Mouse (Mus musculus) E14TG2a.4 (cell line): ENCODE measurements around the gene Uts2b.

Experiments
- H3K27me3 ChIP-seq: 2 replicates; pipeline ENCODE4 v1.6.1; 2014; ENCODE audit warnings: low read length, control low read depth; ENCODE audit not compliant: insufficient read depth
- H3K36me3 ChIP-seq: 2 replicates; pipeline ENCODE4 v1.6.1; 2014; ENCODE audit warnings: low read length, control low read depth; ENCODE audit not compliant: insufficient read depth
- H3K4me1 ChIP-seq: replicated peaks from 2 replicates; pipeline ENCODE4 v1.6.1; 2014; ENCODE audit warnings: low read depth, low read length, control low read depth
- H3K4me3 ChIP-seq: replicated peaks from 2 replicates; pipeline ENCODE4 v1.5.1; 2014; ENCODE audit warnings: mild to moderate bottlenecking, low read length
- H3K9me3 ChIP-seq: 2 replicates; pipeline ENCODE4 v1.6.1; 2014; ENCODE audit warnings: low read length, control low read depth
- CTCF ChIP-seq: conservative IDR thresholded peaks from 2 replicates; pipeline ENCODE4 v1.5.1; 2014; ENCODE audit warnings: low read length
- NANOG ChIP-seq: IDR thresholded peaks from 2 replicates; pipeline ENCODE4 v1.6.1; 2014; ENCODE audit warnings: borderline replicate concordance, low read length, mixed read lengths
- POU5F1 ChIP-seq: IDR thresholded peaks from 2 replicates; pipeline ENCODE4 v1.6.1; 2014; ENCODE audit warnings: low read length, borderline replicate concordance

Uts2b gene

GRCm38 (mm10) chr16:27370191-27370590 lies at the start of gene Uts2b:
Uts2b (minus strand) TSS chr16:27370239.
- TF ChIP-seq NANOG (no peak), POU5F1 (no peak), CTCF (no peak)

GRCm38 (mm10) chr16:27417632-27418031 lies 47.6 kb upstream of the Uts2b start:
- Histone ChIP-seq H3K9me3 (peaks cover 11% of the 10 kb centered on the region; the same call in 1 of the 2 replicates), H3K36me3 (peaks cover 27% of the 10 kb centered on the region), H3K4me1 (no peaks in the 10 kb centered on the region), H3K27me3 (no peaks in the 10 kb centered on the region), H3K4me3 (no peak overlapping the region)
- no peak for TF ChIP-seq NANOG
- TF ChIP-seq POU5F1, result no peak
- TF ChIP-seq CTCF, result no peak

More at GRCm38 (mm10) chr16:27370191-27370590, at the start of gene Uts2b:
- Histone ChIP-seq H3K36me3 (no peaks in the 10 kb centered on the region), H3K27me3 (no peaks in the 10 kb centered on the region), H3K9me3 (no peaks in the 10 kb centered on the region), H3K4me3 (no peak within 1 kb of the TSS), H3K4me1 (no peaks in the 10 kb centered on the region)

- H3K27me3 ChIP-seq, result no peaks in the 10 kb centered on the region
- H3K9me3 ChIP-seq, result peaks cover 6% of the 10 kb centered on the region; the same call in 1 of the 2 replicates
- TF ChIP-seq POU5F1 (no peak), CTCF (no peak)
- peaks cover 22% of the 10 kb centered on the region for H3K36me3 ChIP-seq
- H3K4me3 ChIP-seq, result no peak overlapping the region
- no peaks in the 10 kb centered on the region for H3K4me1 ChIP-seq
Observed at GRCm38 (mm10) chr16:27416937-27417584, 47.0 kb upstream of the Uts2b start.

DNA sequence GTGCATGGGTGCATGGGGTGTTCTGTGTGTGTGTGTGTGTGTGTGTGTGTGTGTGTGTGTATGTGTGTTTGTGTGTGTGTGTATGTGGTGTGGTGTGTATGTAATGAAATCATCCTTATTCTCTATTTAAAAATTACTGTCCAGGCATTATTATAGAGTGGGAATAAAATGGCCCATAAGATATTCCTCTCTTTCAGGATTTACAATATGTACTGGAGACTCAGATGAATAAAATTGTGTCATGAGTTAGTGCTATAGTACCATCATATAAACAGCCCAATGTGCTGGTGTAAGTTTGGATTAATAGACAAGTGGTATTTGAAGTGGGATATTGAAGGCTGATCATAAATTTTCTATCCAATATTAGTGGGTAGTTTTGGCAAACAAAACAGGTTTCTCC lies 34.1 kb upstream of the Uts2b start:
- H3K4me3 ChIP-seq, result no peak overlapping the region
- no peaks in the 10 kb centered on the region for H3K27me3 ChIP-seq
- H3K4me1 ChIP-seq, result no peaks in the 10 kb centered on the region
- no peaks in the 10 kb centered on the region for H3K9me3 ChIP-seq
- TF ChIP-seq NANOG (no peak), POU5F1 (no peak), CTCF (no peak)
- peaks cover 7% of the 10 kb centered on the region for H3K36me3 ChIP-seq

DNA sequence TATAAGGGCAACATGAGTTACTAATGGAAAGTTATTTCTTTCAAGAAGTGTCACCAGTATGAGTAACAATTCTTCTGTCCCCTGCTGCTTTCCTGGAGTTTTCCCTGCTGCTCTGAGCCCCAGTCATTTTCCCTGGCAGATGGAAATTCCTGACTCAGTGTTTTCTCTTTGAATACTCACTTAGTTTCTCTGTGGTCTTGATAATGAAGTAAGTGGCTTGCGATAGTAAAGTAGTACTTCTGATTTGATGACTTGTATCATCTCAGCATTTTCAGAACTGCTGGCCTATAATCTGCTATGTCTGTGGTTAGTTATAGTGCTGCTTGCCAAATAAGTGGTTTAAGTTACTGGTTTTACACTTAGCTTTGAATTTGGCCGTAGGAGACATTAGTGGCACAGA lies 31.5 kb upstream of the Uts2b start:
- H3K4me1 ChIP-seq, result no peaks in the 10 kb centered on the region
- H3K27me3 ChIP-seq, result no peaks in the 10 kb centered on the region
- no peaks in the 10 kb centered on the region for H3K36me3 ChIP-seq
- no peak overlapping the region for H3K4me3 ChIP-seq
- H3K9me3 ChIP-seq, result no peaks in the 10 kb centered on the region
- TF ChIP-seq POU5F1 (no peak), CTCF (no peak), NANOG (no peak)

GRCm38 (mm10) chr16:27399719-27400253 lies 29.7 kb upstream of the Uts2b start:
- Histone ChIP-seq H3K36me3 (no peaks in the 10 kb centered on the region), H3K4me3 (no peak overlapping the region), H3K4me1 (no peaks in the 10 kb centered on the region), H3K9me3 (no peaks in the 10 kb centered on the region), H3K27me3 (no peaks in the 10 kb centered on the region)
- TF ChIP-seq CTCF (no peak), POU5F1 (no peak), NANOG (no peak)

- no peaks in the 10 kb centered on the region for H3K27me3 ChIP-seq
- H3K4me1 ChIP-seq, result no peaks in the 10 kb centered on the region
- no peaks in the 10 kb centered on the region for H3K36me3 ChIP-seq
- H3K4me3 ChIP-seq, result no peak overlapping the region
- TF ChIP-seq POU5F1, result no peak
- TF ChIP-seq CTCF, result no peak
- TF ChIP-seq NANOG, result no peak
- no peaks in the 10 kb centered on the region for H3K9me3 ChIP-seq
Observed at GRCm38 (mm10) chr16:27399026-27399718, 29.1 kb upstream of the Uts2b start.

GRCm38 (mm10) chr16:27396951-27397350 lies 26.9 kb upstream of the Uts2b start:
- TF ChIP-seq POU5F1 (no peak), CTCF (no peak), NANOG (no peak)
- Histone ChIP-seq H3K4me3 (no peak overlapping the region), H3K9me3 (no peaks in the 10 kb centered on the region), H3K27me3 (no peaks in the 10 kb centered on the region), H3K4me1 (no peaks in the 10 kb centered on the region), H3K36me3 (no peaks in the 10 kb centered on the region)

- H3K4me3 ChIP-seq, result no peak overlapping the region
- no peaks in the 10 kb centered on the region for H3K27me3 ChIP-seq
- H3K4me1 ChIP-seq, result peaks cover under 1% of the 10 kb centered on the region; the same call in 1 of the 2 replicates
- TF ChIP-seq NANOG (no peak), CTCF (no peak)
- no peaks in the 10 kb centered on the region for H3K36me3 ChIP-seq
- H3K9me3 ChIP-seq, result no peaks in the 10 kb centered on the region
Observed at GRCm38 (mm10) chr16:27395251-27396037, 25.4 kb upstream of the Uts2b start.
